Mouse (Mus musculus) midbrain, embryonic 11.5 days (tissue): ENCODE measurements at regions not wholly inside any gene's neighbourhood (a gene's known extent, or its start where the extent isn't known, plus 50 kb on each side); places are given as distances from the start of the nearest gene placed in this dataset.

Source experiments
- ATAC-seq: fragments of 200-750 bp; cut with Nextera tagmentation; 2 replicates; pipeline ENCODE4 v1.8.0; 2017; ENCODE audit warnings: moderate TSS enrichment, moderate library complexity; ENCODE audit not compliant: low FRiP score
- DNase-seq: peaks from one replicate; pipeline ENCODE4 v3.0.0; 2015; ENCODE audit warnings: low spot score; ENCODE audit errors: missing footprints
- H3K27ac ChIP-seq: fragments of 300-500 bp; sonication (generic); 2 replicates; pipeline ENCODE4 v1.5.1; 2014; ENCODE audit warnings: low read depth, low read length
- H3K27me3 ChIP-seq: fragments of 300-500 bp; sonication (generic); 2 replicates; pipeline ENCODE4 v1.6.1; 2014; ENCODE audit warnings: mild to moderate bottlenecking, low read length, moderate library complexity, mixed read lengths; ENCODE audit not compliant: control insufficient read depth, insufficient read depth
- H3K36me3 ChIP-seq: fragments of 300-500 bp; sonication (generic); 2 replicates; pipeline ENCODE4 v1.6.1; 2014; ENCODE audit warnings: mild to moderate bottlenecking, low read length, moderate library complexity, mixed read lengths; ENCODE audit not compliant: control insufficient read depth, insufficient read depth
- H3K4me1 ChIP-seq: fragments of 300-500 bp; sonication (generic); 2 replicates; pipeline ENCODE4 v1.6.1; 2014; ENCODE audit warnings: low read length; ENCODE audit not compliant: control insufficient read depth, insufficient read depth
- H3K4me2 ChIP-seq: fragments of 300-500 bp; sonication (generic); 2 replicates; pipeline ENCODE4 v1.6.1; 2014; ENCODE audit warnings: mild to moderate bottlenecking, moderate library complexity
- H3K4me3 ChIP-seq: fragments of 300-500 bp; sonication (generic); 2 replicates; pipeline ENCODE4 v1.5.1; 2014; ENCODE audit warnings: low read depth, low read length
- H3K9ac ChIP-seq: fragments of 300-500 bp; sonication (generic); 2 replicates; pipeline ENCODE4 v1.6.1; 2014; ENCODE audit warnings: low read length
- H3K9me3 ChIP-seq: fragments of 300-500 bp; sonication (generic); 2 replicates; pipeline ENCODE4 v1.6.1; 2016; ENCODE audit warnings: low read length; ENCODE audit not compliant: control insufficient read depth
- WGBS: fragments of 180-500 bp; shearing (Covaris S2); extraction: QIAGEN DNeasy Blood & Tissue Kit; methylation state at CpG from one replicate; pipeline ENCODE4 v1.1.7; 2014; 5-methylcytosine and 5-hydroxymethylcytosine counted together

- no peak overlapping the region for H3K4me3 ChIP-seq
- H3K9ac ChIP-seq = no peak overlapping the region
- H3K27me3 ChIP-seq = no peaks in the 10 kb centered on the region
- H3K27ac ChIP-seq = no peak overlapping the region
- H3K4me2 ChIP-seq = no peak overlapping the region
- H3K9me3 ChIP-seq = no peaks in the 10 kb centered on the region
- DNase-seq (no peak), ATAC-seq (no peak)
- no peaks in the 10 kb centered on the region for H3K4me1 ChIP-seq
- 93% methylated on average over 22 of the region's 22 CpGs for WGBS
- no peaks in the 10 kb centered on the region for H3K36me3 ChIP-seq
Observed at GRCm38 (mm10) chr10:118629360-118630040, 188.7 kb downstream of the Ifng start.

DNA sequence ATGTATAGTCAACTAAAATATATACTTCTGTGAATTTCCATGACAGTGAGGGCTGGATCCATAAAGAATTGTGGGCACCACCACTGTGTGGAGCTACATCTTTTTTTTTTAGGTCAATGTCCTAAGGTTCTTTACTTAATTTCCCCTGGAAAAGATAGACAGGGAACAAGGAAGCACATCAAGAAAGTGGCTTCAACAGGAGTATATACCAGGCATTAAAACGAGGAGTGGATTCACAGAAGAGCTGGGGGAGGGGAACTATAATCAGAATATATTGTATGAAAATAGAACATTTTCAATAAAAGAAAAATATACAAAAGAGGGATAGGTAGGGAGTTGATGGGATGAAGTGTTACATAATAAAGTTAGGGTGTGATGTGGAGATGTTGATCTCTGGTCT is 190.9 kb downstream of the Ifng start:
- no peak for DNase-seq
- Histone ChIP-seq H3K27ac (no peak overlapping the region), H3K27me3 (no peaks in the 10 kb centered on the region), H3K4me1 (no peaks in the 10 kb centered on the region), H3K36me3 (no peaks in the 10 kb centered on the region), H3K9me3 (no peaks in the 10 kb centered on the region), H3K4me3 (no peak overlapping the region), H3K9ac (no peak overlapping the region), H3K4me2 (no peak overlapping the region)
- WGBS = 78% methylated on average over 1 of the region's 1 CpGs
- ATAC-seq = no peak

GRCm38 (mm10) chr10:118632187-118632586 is 191.3 kb downstream of the Ifng start:
- Histone ChIP-seq H3K4me1 (no peaks in the 10 kb centered on the region), H3K9ac (no peak overlapping the region), H3K9me3 (no peaks in the 10 kb centered on the region), H3K27ac (no peak overlapping the region), H3K4me2 (no peak overlapping the region), H3K4me3 (no peak overlapping the region), H3K27me3 (no peaks in the 10 kb centered on the region), H3K36me3 (no peaks in the 10 kb centered on the region)
- 84% methylated on average over 5 of the region's 5 CpGs for WGBS
- ATAC-seq (no peak), DNase-seq (no peak)

DNA sequence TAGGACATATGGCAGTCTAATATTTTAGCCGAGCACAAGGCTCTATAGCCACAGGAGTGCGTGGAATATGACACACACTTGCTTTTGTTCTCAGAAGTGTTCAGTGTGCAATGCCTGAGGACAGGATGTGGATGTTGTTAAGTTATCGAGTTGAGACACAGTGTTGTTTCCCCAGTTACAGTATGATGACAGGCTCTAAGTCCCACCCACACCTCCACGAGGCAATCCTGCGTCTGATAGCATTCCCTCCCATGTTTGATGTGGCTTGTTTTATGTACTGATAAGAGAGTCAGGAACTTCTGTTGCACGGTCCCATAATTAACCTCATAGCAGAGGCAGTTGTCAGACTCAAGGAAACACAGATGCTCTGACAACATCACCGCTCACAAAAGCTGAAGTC is 192.6 kb downstream of the Ifng start:
- Histone ChIP-seq H3K4me2 (no peak overlapping the region), H3K36me3 (no peaks in the 10 kb centered on the region), H3K9me3 (no peaks in the 10 kb centered on the region), H3K4me1 (no peaks in the 10 kb centered on the region), H3K27me3 (no peaks in the 10 kb centered on the region), H3K4me3 (no peak overlapping the region), H3K27ac (no peak overlapping the region), H3K9ac (no peak overlapping the region)
- DNase-seq = no peak
- no peak for ATAC-seq
- 84% methylated on average over 7 of the region's 7 CpGs for WGBS

DNA sequence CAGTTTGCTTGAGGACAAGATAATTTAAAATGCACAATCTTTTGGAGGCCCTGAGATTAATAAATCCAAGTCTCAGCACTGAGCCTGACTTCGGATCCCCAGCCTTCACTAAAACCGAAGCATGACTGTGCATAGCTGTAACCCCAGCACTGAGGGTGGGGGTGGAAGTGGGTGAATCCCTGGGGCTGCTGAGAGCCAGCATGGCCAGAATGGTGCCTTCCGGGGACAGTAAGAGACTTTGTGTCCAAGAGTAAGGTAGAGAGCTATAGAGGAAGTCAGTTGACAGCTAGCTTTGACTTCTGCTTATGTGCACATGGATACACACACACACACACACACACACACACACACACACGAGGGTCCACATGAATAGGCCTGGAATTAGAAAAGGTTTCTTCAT is 198.3 kb downstream of the Ifng start:
- ATAC-seq (no peak), DNase-seq (no peak)
- no peak overlapping the region for H3K9ac ChIP-seq
- no peaks in the 10 kb centered on the region for H3K27me3 ChIP-seq
- 87% methylated on average over 4 of the region's 4 CpGs for WGBS
- H3K4me1 ChIP-seq = peaks cover 3% of the 10 kb centered on the region; the same call in 1 of the 2 replicates
- H3K36me3 ChIP-seq = no peaks in the 10 kb centered on the region
- no peak overlapping the region for H3K27ac ChIP-seq
- H3K4me3 ChIP-seq = no peak overlapping the region
- H3K4me2 ChIP-seq = no peak overlapping the region
- no peaks in the 10 kb centered on the region for H3K9me3 ChIP-seq

DNA sequence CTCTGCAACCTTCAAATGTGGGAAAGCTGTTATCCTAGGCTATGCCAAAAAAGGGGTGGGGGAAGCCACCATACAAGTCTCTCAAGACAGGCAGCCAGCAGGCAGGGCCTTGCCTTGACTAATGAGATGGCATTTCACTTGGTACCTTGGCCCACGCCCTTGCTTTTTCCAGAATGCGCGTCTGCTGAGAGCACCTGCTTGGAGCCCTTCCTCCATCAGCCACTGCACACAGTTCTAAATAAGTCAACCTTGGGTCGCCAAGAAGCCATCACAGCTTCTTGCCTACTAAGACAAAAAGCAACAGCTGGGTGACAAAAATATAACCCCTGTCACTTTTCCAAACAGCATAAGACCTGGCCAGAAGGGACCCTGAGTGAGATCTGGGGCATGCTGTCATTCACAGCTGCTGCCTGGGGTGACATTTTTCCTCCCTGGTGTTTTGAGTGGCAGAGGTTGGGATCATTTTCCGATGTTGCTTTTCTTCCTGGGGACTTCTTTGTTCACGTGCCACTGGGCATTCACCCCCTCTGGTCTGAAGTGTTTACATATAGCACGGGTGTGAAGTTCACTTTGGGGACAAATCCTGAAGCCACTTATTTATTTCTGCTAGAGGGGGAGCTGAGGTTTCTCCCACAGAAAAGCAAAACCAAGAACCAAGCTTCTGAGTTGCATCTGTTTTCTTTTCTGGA is 199.4 kb downstream of the Ifng start:
- Histone ChIP-seq H3K27ac (peak overlapping the region; percentile 2; the same call in 1 of the 2 replicates), H3K27me3 (no peaks in the 10 kb centered on the region), H3K36me3 (no peaks in the 10 kb centered on the region), H3K9me3 (no peaks in the 10 kb centered on the region), H3K4me2 (no peak overlapping the region), H3K4me3 (no peak overlapping the region), H3K9ac (no peak overlapping the region), H3K4me1 (peaks cover 3% of the 10 kb centered on the region; the same call in 1 of the 2 replicates)
- 0 out of 2 replicates have a peak, but pooled peaks have one; percentile 28 for ATAC-seq
- no peak for DNase-seq
- 61% methylated on average over 7 of the region's 7 CpGs for WGBS

- DNase-seq = peak; percentile 84
- Histone ChIP-seq H3K27me3 (no peaks in the 10 kb centered on the region), H3K4me3 (no peak overlapping the region), H3K27ac (peak overlapping the region; percentile 2; the same call in 1 of the 2 replicates), H3K9me3 (no peaks in the 10 kb centered on the region), H3K4me2 (no peak overlapping the region), H3K36me3 (no peaks in the 10 kb centered on the region), H3K9ac (no peak overlapping the region), H3K4me1 (peaks cover 3% of the 10 kb centered on the region; the same call in 1 of the 2 replicates)
- peak; percentile 86 for ATAC-seq
- WGBS = 57% methylated on average over 12 of the region's 12 CpGs
Observed at GRCm38 (mm10) chr10:118640810-118641427, 200.1 kb downstream of the Ifng start.

- peaks cover 3% of the 10 kb centered on the region; the same call in 1 of the 2 replicates for H3K4me1 ChIP-seq
- no peak overlapping the region for H3K9ac ChIP-seq
- H3K36me3 ChIP-seq = no peaks in the 10 kb centered on the region
- DNase-seq (no peak), ATAC-seq (no peak)
- H3K9me3 ChIP-seq = no peaks in the 10 kb centered on the region
- H3K4me2 ChIP-seq = no peak overlapping the region
- H3K27ac ChIP-seq = no peak overlapping the region
- no peak overlapping the region for H3K4me3 ChIP-seq
- WGBS = 83% methylated on average over 8 of the region's 8 CpGs
- H3K27me3 ChIP-seq = no peaks in the 10 kb centered on the region
Observed at GRCm38 (mm10) chr10:118643622-118644021, 202.8 kb downstream of the Ifng start.

DNA sequence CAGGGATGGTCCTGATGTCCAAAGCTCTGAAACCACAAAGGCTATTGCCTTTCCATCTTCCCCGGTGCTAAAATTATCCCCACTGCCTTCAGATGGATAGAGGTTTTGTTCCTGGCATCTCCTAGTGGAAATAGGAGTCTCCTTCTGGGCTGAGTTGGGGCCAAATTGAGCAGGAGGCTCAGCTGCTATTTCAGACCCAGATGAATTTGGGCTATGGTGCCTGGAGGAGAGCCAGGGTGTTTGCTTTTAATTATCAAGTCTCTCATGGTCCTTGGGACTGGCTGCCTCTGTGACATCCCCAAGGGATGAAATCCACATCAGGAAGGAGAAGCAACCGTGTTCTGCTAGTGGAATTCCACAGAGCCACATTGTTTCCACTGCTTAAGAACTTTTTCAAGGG is 207.3 kb downstream of the Ifng start:
- 72% methylated on average over 2 of the region's 2 CpGs for WGBS
- Histone ChIP-seq H3K9ac (no peak overlapping the region), H3K36me3 (no peaks in the 10 kb centered on the region), H3K4me3 (no peak overlapping the region), H3K4me2 (no peak overlapping the region), H3K9me3 (no peaks in the 10 kb centered on the region), H3K4me1 (no peaks in the 10 kb centered on the region), H3K27me3 (no peaks in the 10 kb centered on the region), H3K27ac (no peak overlapping the region)
- no peak for ATAC-seq
- DNase-seq = no peak
